Mouse (Mus musculus): ENCODE data around the gene Tanc2.

- TF ChIP-seq GATA1 (IDR thresholded peaks at IDR 0.05; ENCODE audit: borderline replicate concordance, low read length) (no peak), FLI1 (IDR thresholded peaks at IDR 0.05; ENCODE audit: low read length) (no peak)
These were observed 89.2 kb downstream of the Tanc2 start for GRCm38 (mm10) chr11:105678996-105679395.

Data from megakaryocyte, embryonic 14.5 days (primary cell).